Mouse (Mus musculus) testis, adult 2 months (tissue): ENCODE data around the gene Clmn.

Experiments
- CTCF ChIP-seq: fragments of 200-500 bp; IDR thresholded peaks from 2 replicates; pipeline ENCODE4 v1.5.1; 2012; ENCODE audit warnings: low read depth, mild to moderate bottlenecking, inconsistent platforms, low read length, moderate library complexity; ENCODE audit not compliant: control insufficient read depth, insufficient read depth, insufficient replicate concordance
- POLR2A ChIP-seq: fragments of 200-500 bp; IDR thresholded peaks from 2 replicates; pipeline ENCODE4 v1.6.1; 2012; ENCODE audit warnings: low read depth, mild to moderate bottlenecking, inconsistent platforms, low read length, moderate library complexity; ENCODE audit not compliant: control insufficient read depth

DNA sequence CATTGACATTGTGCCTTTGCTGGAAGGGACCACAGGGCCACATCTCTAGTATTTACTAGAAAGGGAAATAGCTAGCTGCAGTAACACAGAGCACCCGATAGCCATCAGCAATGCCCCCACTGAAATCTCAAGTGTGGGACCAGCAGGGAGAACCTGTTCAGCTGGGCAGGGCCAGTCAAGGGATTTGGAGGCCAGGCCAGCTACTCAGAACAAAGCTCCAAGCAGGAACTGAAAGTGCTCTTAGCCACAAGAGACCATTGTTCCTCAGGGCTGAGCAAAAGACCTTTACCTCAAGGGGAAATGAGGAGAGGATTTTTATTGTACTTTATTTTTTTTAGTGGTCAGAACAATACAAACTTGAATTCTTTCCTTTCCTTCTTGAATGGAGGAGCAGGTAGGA lies 87.3 kb downstream of the Clmn start:
- TF ChIP-seq CTCF (no peak), POLR2A (no peak)
